Mouse (Mus musculus) olfactory bulb, adult 2 months (tissue): ENCODE measurements around the gene Rgl3. TPM values are rescaled to one million over a fixed set of nuclear protein-coding genes. Genes with fewer than 3 reads are reported as not detected.

Experiments used
- H3K27ac ChIP-seq: fragments of 200-500 bp; 2 replicates; pipeline ENCODE4 v1.5.1; 2012; ENCODE audit warnings: low read depth, low read length; ENCODE audit not compliant: insufficient read depth
- H3K4me1 ChIP-seq: fragments of 200-500 bp; 2 replicates; pipeline ENCODE4 v1.6.1; 2012; ENCODE audit warnings: low read length; ENCODE audit not compliant: control insufficient read depth, insufficient read depth
- H3K4me3 ChIP-seq: fragments of 200-500 bp; 2 replicates; pipeline ENCODE4 v1.5.1; 2012; ENCODE audit warnings: mild to moderate bottlenecking, low read depth, low read length, moderate library complexity; ENCODE audit not compliant: insufficient read depth
- CTCF ChIP-seq: fragments of 200-500 bp; IDR thresholded peaks from 2 replicates; pipeline ENCODE4 v1.5.1; 2012; ENCODE audit warnings: low read depth, mild to moderate bottlenecking, low read length, moderate library complexity; ENCODE audit not compliant: insufficient read depth
- POLR2A ChIP-seq: fragments of 200-500 bp; IDR thresholded peaks from 2 replicates; pipeline ENCODE4 v1.6.1; 2012; ENCODE audit warnings: mild to moderate bottlenecking, low read depth, low read length, moderate library complexity; ENCODE audit not compliant: insufficient read depth
- WGBS: fragments of 180-500 bp; shearing (Covaris S2); methylation state at CpG from one replicate; pipeline ENCODE4 v1.1.7; 2018; 5-methylcytosine and 5-hydroxymethylcytosine counted together
- polyA plus RNA-seq: library from polyadenylated mRNA; stranded (reverse); fragments of >200 nt; gene quantifications from 2 replicates; pipeline ENCODE4 v1.2.4, GENCODE M21; 2012; ENCODE audit warnings: low replicate concordance; ENCODE audit not compliant: missing spikeins, insufficient read depth, insufficient read length

Gene Rgl3
- polyA plus RNA-seq, 1 experiment: not detected

DNA sequence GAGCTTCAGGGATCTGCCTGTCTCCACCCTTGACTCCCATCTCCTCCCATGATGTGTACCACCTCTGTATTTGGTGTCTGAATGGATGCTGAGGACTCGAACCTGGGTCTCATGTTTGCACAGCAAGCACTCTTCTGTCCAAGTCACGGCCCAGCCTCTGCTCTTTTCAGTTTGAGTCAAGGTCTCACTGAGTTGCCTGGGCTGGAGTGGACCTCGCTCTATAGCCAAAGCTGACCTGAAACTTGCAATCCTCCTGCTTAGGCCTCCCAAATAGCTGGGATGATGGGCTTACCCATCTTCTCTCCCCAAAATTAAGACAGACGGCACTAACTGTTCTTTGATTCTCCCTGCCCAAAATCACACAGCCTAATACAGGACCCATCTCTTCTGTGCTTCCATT, 66.2 kb downstream of the Rgl3 start:
- H3K4me1 ChIP-seq: peaks cover 12% of the 10 kb centered on the region
- no peak overlapping the region for H3K4me3 ChIP-seq
- H3K27ac ChIP-seq: no peak overlapping the region
- TF ChIP-seq CTCF (no peak), POLR2A (no peak)
- WGBS: 90% methylated on average over 4 of the region's 4 CpGs

Other genes with a start within 250 kb of the Rgl3 start
- not detected in 2 replicates for gene Spc24, start 229.1 kb downstream of the Rgl3 start, polyA plus RNA-seq
- not detected in 2 replicates for gene Kank2, start 190.7 kb downstream of the Rgl3 start, polyA plus RNA-seq
- gene Angptl8, start 153.9 kb downstream of the Rgl3 start, polyA plus RNA-seq: not detected in 2 replicates
- not detected in 2 replicates for gene Dock6, start 136.8 kb downstream of the Rgl3 start, polyA plus RNA-seq
- not detected in 2 replicates for gene Rab3d, start 71.3 kb downstream of the Rgl3 start, polyA plus RNA-seq
- gene Ccdc159, start 62.0 kb downstream of the Rgl3 start, polyA plus RNA-seq: not detected in 2 replicates
- not detected in 2 replicates for gene Tmem205, start 61.9 kb downstream of the Rgl3 start, polyA plus RNA-seq
- not detected in 2 replicates for gene Plppr2, start 52.4 kb downstream of the Rgl3 start, polyA plus RNA-seq
- gene Swsap1, start 33.7 kb downstream of the Rgl3 start, polyA plus RNA-seq: not detected in 2 replicates
- not detected in 2 replicates for gene Epor, start 25.9 kb downstream of the Rgl3 start, polyA plus RNA-seq
- not detected in 2 replicates for gene Ccdc151, start 13.2 kb upstream of the Rgl3 start, polyA plus RNA-seq
- not detected in 2 replicates for gene Prkcsh, start 13.4 kb upstream of the Rgl3 start, polyA plus RNA-seq
- gene Elavl3, start 62.6 kb upstream of the Rgl3 start, polyA plus RNA-seq: not detected in 2 replicates
- not detected in 2 replicates for gene Gm49318, start 81.8 kb upstream of the Rgl3 start, polyA plus RNA-seq
- not detected in 2 replicates for gene Zfp653, start 81.9 kb upstream of the Rgl3 start, polyA plus RNA-seq
- gene Ecsit, start 96.0 kb upstream of the Rgl3 start, polyA plus RNA-seq: not detected in 2 replicates
- gene Cnn1, start 109.8 kb upstream of the Rgl3 start, polyA plus RNA-seq: not detected in 2 replicates
- gene Elof1, start 127.7 kb upstream of the Rgl3 start, polyA plus RNA-seq: not detected in 2 replicates
- gene Acp5, start 146.3 kb upstream of the Rgl3 start, polyA plus RNA-seq: not detected in 2 replicates
- not detected in 2 replicates for gene Pigyl, start 167.4 kb upstream of the Rgl3 start, polyA plus RNA-seq
- not detected in 2 replicates for gene Zfp872, start 198.6 kb upstream of the Rgl3 start, polyA plus RNA-seq
- not detected in 2 replicates for gene Zfp809, start 236.3 kb upstream of the Rgl3 start, polyA plus RNA-seq